Mouse (Mus musculus) forebrain, postnatal 0 days (tissue): ENCODE measurements around the gene Vmn2r57. TPM values are rescaled to one million over a fixed set of nuclear protein-coding genes. Genes with fewer than 3 reads are reported as not detected.
"Not testable (repeated sequence)": the region's sequence is repeated elsewhere in the genome, so short reads cannot be mapped to it uniquely, and the experiment has no call there.

Experiments used
- ATAC-seq: fragments of 200-750 bp; cut with Nextera tagmentation; 2 replicates; pipeline ENCODE4 v1.8.0; 2017; ENCODE audit warnings: mild to moderate bottlenecking, moderate library complexity
- DNase-seq: peaks from one replicate; pipeline ENCODE4 v3.0.0-alpha.2; 2015
- H3K27ac ChIP-seq: fragments of 300-500 bp; sonication (generic); 2 replicates; pipeline ENCODE4 v1.5.1; 2014; ENCODE audit warnings: low read depth, mild to moderate bottlenecking, antibody characterized with exemption, low read length, moderate library complexity, mixed read lengths
- H3K27me3 ChIP-seq: fragments of 300-500 bp; sonication (generic); 2 replicates; pipeline ENCODE4 v1.6.1; 2014; ENCODE audit warnings: mild to moderate bottlenecking, low read length, mixed read lengths; ENCODE audit not compliant: insufficient read depth
- H3K36me3 ChIP-seq: fragments of 300-500 bp; sonication (generic); 2 replicates; pipeline ENCODE4 v1.6.1; 2014; ENCODE audit warnings: mild to moderate bottlenecking, moderate library complexity; ENCODE audit not compliant: insufficient read depth
- H3K4me1 ChIP-seq: fragments of 300-500 bp; sonication (generic); 2 replicates; pipeline ENCODE4 v1.6.1; 2014; ENCODE audit warnings: antibody characterized with exemption; ENCODE audit not compliant: insufficient read depth
- H3K4me2 ChIP-seq: fragments of 300-500 bp; sonication (generic); 2 replicates; pipeline ENCODE4 v1.6.1; 2014; ENCODE audit warnings: low read depth, mild to moderate bottlenecking, moderate library complexity
- H3K4me3 ChIP-seq: fragments of 300-500 bp; sonication (generic); 2 replicates; pipeline ENCODE4 v1.5.1; 2014; ENCODE audit warnings: low read depth, low read length, mixed read lengths
- H3K9ac ChIP-seq: fragments of 300-500 bp; sonication (generic); 2 replicates; pipeline ENCODE4 v1.6.1; 2014; ENCODE audit warnings: mild to moderate bottlenecking
- H3K9me3 ChIP-seq: fragments of 300-500 bp; sonication (generic); 2 replicates; pipeline ENCODE4 v1.6.1; 2016; ENCODE audit warnings: low read length
- CTCF ChIP-seq: sonication (generic); IDR thresholded peaks from 2 replicates; pipeline ENCODE4 v1.5.1; 2016; ENCODE audit warnings: antibody characterized with exemption, control low read depth, low read depth
- WGBS: fragments of 180-500 bp; shearing (Covaris S2); extraction: QIAGEN DNeasy Blood & Tissue Kit; methylation state at CpG from one replicate; pipeline ENCODE4 v1.1.7; 2014; 5-methylcytosine and 5-hydroxymethylcytosine counted together
- polyA plus RNA-seq: library from polyadenylated mRNA; unstranded; fragments of >200 nt; fragmentation: Nextera tagmentation; extraction: Ambion mirVana; gene quantifications from 2 replicates; pipeline ENCODE4 v1.2.1, GENCODE M21; 2015
- total RNA-seq: library from RNA; depleted of rRNA; stranded (reverse); fragments of >200 nt; gene quantifications from 2 replicates; pipeline ENCODE4 v1.2.3, GENCODE M21; 2014; rRNA removed

Gene Vmn2r57
- total RNA-seq (0.15 and 0.48 TPM in 2 replicates), polyA plus RNA-seq (0.28 and 0.50 TPM in 2 replicates)

DNA sequence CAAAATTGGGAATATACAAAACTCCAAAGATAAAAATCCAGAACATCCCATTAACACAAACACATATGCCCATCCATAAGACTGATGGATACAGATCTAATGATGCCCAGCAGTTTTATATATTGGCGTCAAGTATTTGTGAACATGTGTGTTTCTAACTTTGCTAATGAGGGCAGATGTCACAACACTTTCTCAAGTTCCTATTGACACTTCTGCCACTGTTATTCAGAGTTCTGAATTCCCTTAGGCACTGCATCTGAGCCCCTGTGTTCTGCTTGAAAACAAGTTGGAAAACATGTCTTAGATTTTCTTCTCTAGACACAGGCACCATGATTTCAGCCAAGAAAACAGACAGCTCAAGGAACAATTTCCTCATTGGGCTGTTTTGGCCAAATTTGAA is at the start of gene Vmn2r57:
TSS of gene Vmn2r57 (minus strand) at position 101 of the 400 bp plus-strand sequence.
- DNase-seq, ATAC-seq, H3K36me3 ChIP-seq, H3K9me3 ChIP-seq, H3K4me1 ChIP-seq, H3K27me3 ChIP-seq, H3K9ac ChIP-seq, H3K27ac ChIP-seq, H3K4me3 ChIP-seq, H3K4me2 ChIP-seq: not testable (repeated sequence)
- WGBS = 59% methylated on average over 1 of the region's 1 CpGs

GRCm38 (mm10) chr7:41497871-41498270 is 49.4 kb upstream of the Vmn2r57 start:
- no peak for ATAC-seq
- DNase-seq = no peak
- Histone ChIP-seq H3K9me3 (peaks cover 6% of the 10 kb centered on the region), H3K36me3 (no peaks in the 10 kb centered on the region), H3K27me3 (no peaks in the 10 kb centered on the region), H3K9ac (no peak overlapping the region), H3K4me3 (no peak overlapping the region), H3K4me1 (0 out of 2 replicates have a peak, but pooled peaks cover 4% of the 10 kb centered on the region), H3K4me2 (no peak overlapping the region), H3K27ac (no peak overlapping the region)
- WGBS = 98% methylated on average over 2 of the region's 2 CpGs
- TF ChIP-seq CTCF = no peak

GRCm38 (mm10) chr7:41451864-41452263 is 3.4 kb upstream of the Vmn2r57 start:
- Histone ChIP-seq H3K4me1 (no peaks in the 10 kb centered on the region), H3K27me3 (no peaks in the 10 kb centered on the region), H3K9ac (no peak overlapping the region), H3K4me3 (no peak overlapping the region), H3K4me2 (no peak overlapping the region), H3K36me3 (no peaks in the 10 kb centered on the region), H3K9me3 (peaks cover 7% of the 10 kb centered on the region; the same call in 1 of the 2 replicates), H3K27ac (no peak overlapping the region)
- ATAC-seq = no peak
- no peak for TF ChIP-seq CTCF
- DNase-seq = no peak
- 17% methylated on average over 10 of the region's 10 CpGs for WGBS

DNA sequence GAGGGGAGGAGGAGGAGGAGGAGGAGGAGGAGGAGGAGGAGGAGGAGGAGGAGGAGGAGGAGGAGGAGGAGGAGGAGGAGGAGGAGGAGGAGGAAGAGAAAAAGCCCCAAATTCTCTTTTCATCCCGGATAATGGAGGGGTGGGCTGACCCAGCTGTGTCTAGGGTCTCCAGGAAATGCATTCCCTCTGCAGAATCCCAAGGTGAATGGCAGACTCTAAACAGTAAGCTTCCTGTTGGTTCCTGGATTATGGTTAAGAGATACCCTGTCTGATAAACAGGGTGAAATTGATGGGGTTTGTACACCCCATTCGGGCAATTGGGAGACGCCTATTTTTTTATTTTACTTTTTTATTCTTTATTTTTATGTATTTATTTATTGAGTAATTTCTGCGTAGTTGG is 54.4 kb downstream of the Vmn2r57 start:
- H3K9me3 ChIP-seq = no peaks in the 10 kb centered on the region
- H3K4me3 ChIP-seq = peak overlapping the region; percentile 65; the same call in 1 of the 2 replicates
- no peak overlapping the region for H3K27ac ChIP-seq
- H3K27me3 ChIP-seq = no peaks in the 10 kb centered on the region
- no peak for DNase-seq
- no peak for ATAC-seq
- H3K36me3 ChIP-seq = no peaks in the 10 kb centered on the region
- no peaks in the 10 kb centered on the region for H3K4me1 ChIP-seq
- no peak for TF ChIP-seq CTCF
- H3K4me2 ChIP-seq = peak overlapping the region; percentile 63; the same call in 1 of the 2 replicates
- H3K9ac ChIP-seq = no peak overlapping the region
- WGBS = 72% methylated on average over 4 of the region's 4 CpGs

- no peaks in the 10 kb centered on the region for H3K27me3 ChIP-seq
- H3K9me3 ChIP-seq = no peaks in the 10 kb centered on the region
- peak within 1 kb of the TSS; percentile 40 for H3K9ac ChIP-seq
- no peaks in the 10 kb centered on the region for H3K4me1 ChIP-seq
- no peaks in the 10 kb centered on the region for H3K36me3 ChIP-seq
- DNase-seq (peak; percentile 92), ATAC-seq (peak; percentile 99)
- peak within 1 kb of the TSS; percentile 81 for H3K27ac ChIP-seq
- peak within 1 kb of the TSS; percentile 63 for H3K4me2 ChIP-seq
- under 1% methylated on average over 25 of the region's 25 CpGs for WGBS
- TF ChIP-seq CTCF = peak; percentile 45
- H3K4me3 ChIP-seq = peak within 1 kb of the TSS; percentile 65
These were observed 55.2 kb downstream of the Vmn2r57 start, which contains the start of gene AI987944 for GRCm38 (mm10) chr7:41393048-41393971. AI987944 (minus strand) TSS chr7:41393379.

Other genes starting within 250 kb of the Vmn2r57 start
- 5.6 and 6.8 TPM in 2 replicates for gene AI987944, start 55.3 kb downstream of the Vmn2r57 start, total RNA-seq
- gene AI987944, start 55.3 kb downstream of the Vmn2r57 start, polyA plus RNA-seq = 5.8 and 7.5 TPM in 2 replicates
- 0.24 TPM in 1 of 2 replicates, not detected in the other for gene Gm20449, start 50.7 kb upstream of the Vmn2r57 start, total RNA-seq
- gene Gm20449, start 50.7 kb upstream of the Vmn2r57 start, polyA plus RNA-seq = 0.04 and 0.13 TPM in 2 replicates
- 5.0 and 5.9 TPM in 2 replicates for gene AW146154, start 51.2 kb upstream of the Vmn2r57 start, total RNA-seq
- 3.0 and 4.3 TPM in 2 replicates for gene AW146154, start 51.2 kb upstream of the Vmn2r57 start, polyA plus RNA-seq
- not detected in 2 replicates for gene Gm6871, start 125.0 kb upstream of the Vmn2r57 start, total RNA-seq
- gene Gm6871, start 125.0 kb upstream of the Vmn2r57 start, polyA plus RNA-seq = not detected in 2 replicates
- gene 2610021A01Rik, start 150.5 kb upstream of the Vmn2r57 start, total RNA-seq = 23.2 and 26.5 TPM in 2 replicates
- 6.8 and 10.5 TPM in 2 replicates for gene 2610021A01Rik, start 150.5 kb upstream of the Vmn2r57 start, polyA plus RNA-seq
- 37.1 and 44.0 TPM in 2 replicates for gene Zfp788, start 184.5 kb upstream of the Vmn2r57 start, total RNA-seq
- 14.9 and 17.5 TPM in 2 replicates for gene Zfp788, start 184.5 kb upstream of the Vmn2r57 start, polyA plus RNA-seq